Mouse (Mus musculus): ENCODE results near the gene Icam2.

DNA sequence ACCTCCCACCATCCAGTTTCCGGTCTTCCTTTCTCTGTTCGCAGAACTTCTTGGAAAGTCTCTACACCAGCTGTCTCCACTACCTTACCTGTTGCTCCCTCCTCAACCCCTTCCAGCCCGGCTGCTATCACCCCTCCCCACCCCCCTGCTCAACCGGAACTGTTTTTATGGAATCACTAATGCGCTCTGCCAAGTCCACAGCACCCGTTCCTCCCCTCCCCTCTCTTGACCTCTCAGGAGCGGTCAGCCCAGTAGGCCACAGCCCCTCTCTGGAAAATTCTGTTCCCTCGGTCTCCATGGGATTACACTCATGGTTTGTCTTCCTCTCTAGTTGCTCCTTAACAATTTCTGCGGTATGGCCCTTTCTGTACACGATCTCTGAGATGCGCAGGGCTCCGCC lies 34.7 kb downstream of the Icam2 start, which contains the start of gene Scn4a:
- no peak for TF ChIP-seq EP300 (IDR thresholded peaks at IDR 0.05; ENCODE audit: insufficient read depth, low read depth, low read length)
- no peak for TF ChIP-seq CTCF (IDR thresholded peaks at IDR 0.05)
- no peak for TF ChIP-seq POLR2A (IDR thresholded peaks at IDR 0.05; ENCODE audit: insufficient read depth, low read depth, low read length)
